Mouse (Mus musculus) E14TG2a.4 (cell line): ENCODE measurements at regions not wholly inside any gene's neighbourhood (a gene's known extent, or its start where the extent isn't known, plus 50 kb on each side); places are given as distances from the start of the nearest gene placed in this dataset.

Experiments
- CTCF ChIP-seq: conservative IDR thresholded peaks from 2 replicates; pipeline ENCODE4 v1.5.1; 2014; ENCODE audit warnings: low read length
- NANOG ChIP-seq: IDR thresholded peaks from 2 replicates; pipeline ENCODE4 v1.6.1; 2014; ENCODE audit warnings: borderline replicate concordance, low read length, mixed read lengths

GRCm38 (mm10) chr13:39950203-39950602 lies 411.0 kb downstream of the Ofcc1 start:
- no peak for TF ChIP-seq CTCF
- TF ChIP-seq NANOG: no peak
